17 mouse cellular contexts compared by ENCODE assay signal in the genomic region with DNA sequence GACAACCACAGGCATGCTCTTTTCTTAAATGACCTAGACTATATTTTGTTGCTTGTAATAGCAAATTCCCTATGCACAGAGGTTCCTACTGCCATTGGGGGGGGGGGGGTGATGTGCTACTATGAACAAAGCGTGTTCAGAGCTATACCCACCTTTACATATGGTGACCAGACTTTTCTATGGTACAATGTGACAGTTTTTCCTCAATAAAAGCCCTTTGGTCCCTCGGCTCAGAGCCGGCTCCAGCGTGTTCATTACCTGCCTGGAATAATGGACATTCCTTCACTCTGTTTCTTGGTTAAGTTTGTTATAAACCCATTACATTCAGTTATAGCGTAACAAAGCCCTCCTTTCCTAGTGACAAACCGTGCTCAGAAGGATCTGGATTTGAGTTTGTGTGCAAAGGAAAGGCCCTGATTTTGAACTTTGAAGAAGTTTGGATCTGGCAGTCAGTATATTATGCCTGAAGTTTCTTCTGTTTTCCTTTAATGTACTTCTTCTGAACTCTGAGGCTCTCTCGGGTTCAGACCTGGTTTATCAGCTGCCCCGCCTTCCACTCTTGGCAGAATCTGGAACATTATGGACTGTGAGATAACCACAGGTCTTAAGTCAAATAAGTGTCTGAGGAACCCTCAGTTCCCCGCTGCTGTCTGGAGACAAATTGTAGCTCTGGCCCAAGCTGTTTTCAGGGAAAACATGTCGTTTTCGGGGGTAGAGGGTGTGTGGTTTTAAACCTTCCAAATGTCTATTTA. TPM values are rescaled to one million over a fixed set of nuclear protein-coding genes. Genes with fewer than 3 reads are reported as not detected.
DNase-seq lines count a peak whose midpoint lies in the region; ATAC-seq lines count a peak whose summit lies in the region.
"Had no signal": no experiment of that assay in that cellular context is flagged by ENCODE, and none has a peak within 500 bp of the region (broad histone marks: within the 10 kb centered on the region; RNA-seq: fewer than 3 reads in every experiment).

No protein-coding gene starts in this region.

- no peaks in the 10 kb centered on the region for H3K9me3 ChIP-seq in kidney, embryonic 15.5 days (replicated peaks)
- H3K9me3 ChIP-seq in kidney, embryonic 16.5 days (ENCODE audit: low read length), result no peaks in the 10 kb centered on the region
- H3K9me3 ChIP-seq in stomach, embryonic 15.5 days, result no peaks in the 10 kb centered on the region
- H3K9me3 ChIP-seq: forebrain, embryonic 15.5 days; neural tube, embryonic 15.5 days had no signal

- no peak overlapping the region for H3K4me2 ChIP-seq in kidney, embryonic 15.5 days
- H3K4me2 ChIP-seq in kidney, embryonic 16.5 days (replicated peaks; ENCODE audit: low read depth, low read length), result no peak overlapping the region
- H3K4me2 ChIP-seq in stomach, embryonic 15.5 days, result no peak overlapping the region
- H3K4me2 ChIP-seq: forebrain, embryonic 15.5 days; midbrain, embryonic 11.5 days; neural tube, embryonic 15.5 days had no signal

- no peak overlapping the region for H3K4me3 ChIP-seq in kidney, embryonic 15.5 days (replicated peaks)
- no peak overlapping the region for H3K4me3 ChIP-seq in kidney, embryonic 16.5 days (ENCODE audit: low read length)
- no peak overlapping the region for H3K4me3 ChIP-seq in stomach, embryonic 15.5 days (replicated peaks)
- H3K4me3 ChIP-seq: forebrain, embryonic 15.5 days; gastrocnemius, adult 2 months; neural tube, embryonic 15.5 days had no signal

- H3K36me3 ChIP-seq in kidney, embryonic 15.5 days, result no peaks in the 10 kb centered on the region
- H3K36me3 ChIP-seq in kidney, embryonic 16.5 days (ENCODE audit: insufficient read depth, low read length), result no peaks in the 10 kb centered on the region
- no peaks in the 10 kb centered on the region for H3K36me3 ChIP-seq in stomach, embryonic 15.5 days
- H3K36me3 ChIP-seq: forebrain, embryonic 15.5 days; neural tube, embryonic 15.5 days had no signal

- H3K27me3 ChIP-seq in kidney, embryonic 15.5 days, result no peaks in the 10 kb centered on the region
- no peaks in the 10 kb centered on the region for H3K27me3 ChIP-seq in kidney, embryonic 16.5 days (ENCODE audit: insufficient read depth, low read length)
- H3K27me3 ChIP-seq in stomach, embryonic 15.5 days (replicated peaks), result no peaks in the 10 kb centered on the region
- H3K27me3 ChIP-seq: forebrain, embryonic 15.5 days; neural tube, embryonic 15.5 days had no signal

- H3K4me1 ChIP-seq in kidney, embryonic 15.5 days, result 0 out of 2 replicates have a peak, but pooled peaks cover 3% of the 10 kb centered on the region
- 0 out of 2 replicates have a peak, but pooled peaks cover 2% of the 10 kb centered on the region for H3K4me1 ChIP-seq in kidney, embryonic 16.5 days (ENCODE audit: insufficient read depth, low read length)
- peaks cover 3% of the 10 kb centered on the region; the same call in 1 of the 2 replicates for H3K4me1 ChIP-seq in stomach, embryonic 15.5 days
- H3K4me1 ChIP-seq: forebrain, embryonic 15.5 days had no signal

- DNase-seq in liver, result peak; percentile 44
- no peak for DNase-seq in layer of hippocampus, adult 9-10 months (ENCODE audit: low spot score)
- DNase-seq in right cerebral cortex, postnatal 25 days, result no peak
- DNase-seq: adrenal gland, adult 2 months; cerebellum, adult 8-10 months; embryo, embryonic 11 days; gastrocnemius, adult 2 months; retina, postnatal 1 day had no signal

- H3K9ac ChIP-seq in kidney, embryonic 15.5 days, result no peak overlapping the region
- no peak overlapping the region for H3K9ac ChIP-seq in kidney, embryonic 16.5 days (replicated peaks; ENCODE audit: low read length)
- H3K9ac ChIP-seq in stomach, embryonic 15.5 days, result no peak overlapping the region
- H3K9ac ChIP-seq: forebrain, embryonic 15.5 days; neural tube, embryonic 15.5 days had no signal

- 66% methylated on average over 11 of the region's 11 CpGs for WGBS in kidney, embryonic 15.5 days
- WGBS in kidney, embryonic 16.5 days, result 64% methylated on average over 11 of the region's 11 CpGs
- WGBS in stomach, embryonic 15.5 days, result 59% methylated on average over 11 of the region's 11 CpGs

- no peak for ATAC-seq in kidney, embryonic 15.5 days (replicated peaks; ENCODE audit: low FRiP score)
- no peak for ATAC-seq in kidney, embryonic 16.5 days (ENCODE audit: low FRiP score, low TSS enrichment)
- peak; percentile 48; the same call in 1 of the 2 replicates for ATAC-seq in common myeloid progenitor, adult 5-6 weeks (replicated peaks; ENCODE audit: low read depth, poor library complexity, severe bottlenecking)
- no peak for ATAC-seq in stomach, embryonic 15.5 days (ENCODE audit: insufficient read depth, low FRiP score, low read depth)
- ATAC-seq: forebrain, embryonic 15.5 days; inflammation-experienced regulatory T-cells, adult 6 months; lung, postnatal 0 days had no signal

- peak overlapping the region; percentile 10; the same call in 1 of the 2 replicates for H3K27ac ChIP-seq in kidney, embryonic 15.5 days
- H3K27ac ChIP-seq in kidney, embryonic 16.5 days (ENCODE audit: low read length), result no peak overlapping the region
- peak overlapping the region; percentile 46; the same call in 1 of the 2 replicates for H3K27ac ChIP-seq in stomach, embryonic 15.5 days
- H3K27ac ChIP-seq: forebrain, embryonic 15.5 days; gastrocnemius, adult 2 months; neural tube, embryonic 15.5 days had no signal

RNA-seq across cellular contexts. Expression of gene Apod, which starts 49.3 kb away (rescaled TPM):
- polyA plus RNA-seq in kidney, embryonic 15.5 days (2015; fragmentation: Nextera tagmentation; extraction: Ambion mirVana), result 0.36 and 1.0 TPM in 2 replicates
- polyA plus RNA-seq in kidney, embryonic 16.5 days (2015; fragmentation: Nextera tagmentation; extraction: Ambion mirVana), result 0.42 and 0.56 TPM in 2 replicates
- total RNA-seq in common myeloid progenitor, adult 5-6 weeks (2017), result not detected in 2 replicates
- polyA plus RNA-seq in stomach, embryonic 15.5 days (2015; fragmentation: Nextera tagmentation; extraction: Ambion mirVana), result 0.50 and 0.66 TPM in 2 replicates

RNA-seq across cellular contexts. Expression of gene Bdh1, which starts 58.2 kb away (rescaled TPM):
- 23.6 and 25.4 TPM in 2 replicates for polyA plus RNA-seq in kidney, embryonic 15.5 days (2015; fragmentation: Nextera tagmentation; extraction: Ambion mirVana)
- 30.5 and 37.1 TPM in 2 replicates for polyA plus RNA-seq in kidney, embryonic 16.5 days (2015; fragmentation: Nextera tagmentation; extraction: Ambion mirVana)
- total RNA-seq in common myeloid progenitor, adult 5-6 weeks (2017), result 3.2 and 5.8 TPM in 2 replicates
- 62.6 and 85.6 TPM in 2 replicates for polyA plus RNA-seq in stomach, embryonic 15.5 days (2015; fragmentation: Nextera tagmentation; extraction: Ambion mirVana)
